Mouse (Mus musculus): ENCODE measurements at regions not wholly inside any gene's neighbourhood (a gene's known extent, or its start where the extent isn't known, plus 50 kb on each side); places are given as distances from the start of the nearest gene placed in this dataset.
A peak's percentile ranks its signal among the peaks of the same experiment; 100 is the strongest.

DNA sequence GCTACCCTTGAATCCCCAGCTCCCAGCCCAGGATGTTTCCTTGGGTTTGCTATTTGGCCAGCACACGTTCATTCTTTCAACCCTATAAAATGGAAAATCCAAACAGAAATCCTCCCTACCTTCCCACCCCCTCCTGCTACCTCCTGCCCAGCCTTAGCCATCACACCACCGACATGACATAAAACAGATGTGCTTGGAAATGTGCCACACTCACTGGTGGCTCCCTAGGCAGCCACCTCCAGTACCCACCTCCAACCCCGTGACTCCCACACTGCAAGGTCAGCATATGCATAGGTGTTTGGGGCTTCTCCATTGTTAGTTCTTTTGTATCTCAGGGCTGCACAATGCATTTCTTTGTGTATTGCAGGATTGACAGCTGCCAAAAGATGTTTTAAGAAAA is 327.2 kb downstream of the Insig2 start:
- DNase-seq (ENCODE audit: low spot score), result no peak
- Histone ChIP-seq H3K9me3 (ENCODE audit: control insufficient read depth, low read length) (no peaks in the 10 kb centered on the region), H3K9ac (ENCODE audit: low read length) (no peak overlapping the region), H3K27ac (replicated peaks) (no peak overlapping the region), H3K4me3 (ENCODE audit: low read depth, low read length) (no peak overlapping the region), H3K27me3 (ENCODE audit: control insufficient read depth, insufficient read depth, low read length) (no peaks in the 10 kb centered on the region), H3K36me3 (ENCODE audit: control insufficient read depth, insufficient read depth, low read length) (no peaks in the 10 kb centered on the region), H3K4me1 (replicated peaks; ENCODE audit: control insufficient read depth, insufficient read depth) (no peaks in the 10 kb centered on the region), H3K4me2 (replicated peaks; ENCODE audit: low read depth) (no peak overlapping the region)
- 34% methylated on average over 3 of the region's 3 CpGs for WGBS
- TF ChIP-seq CTCF (IDR thresholded peaks at IDR 0.05; ENCODE audit: low read depth) (no peak), EP300 (optimal IDR thresholded peaks at IDR 0.05) (no peak)
- no peak for ATAC-seq (ENCODE audit: low FRiP score, low TSS enrichment)

DNA sequence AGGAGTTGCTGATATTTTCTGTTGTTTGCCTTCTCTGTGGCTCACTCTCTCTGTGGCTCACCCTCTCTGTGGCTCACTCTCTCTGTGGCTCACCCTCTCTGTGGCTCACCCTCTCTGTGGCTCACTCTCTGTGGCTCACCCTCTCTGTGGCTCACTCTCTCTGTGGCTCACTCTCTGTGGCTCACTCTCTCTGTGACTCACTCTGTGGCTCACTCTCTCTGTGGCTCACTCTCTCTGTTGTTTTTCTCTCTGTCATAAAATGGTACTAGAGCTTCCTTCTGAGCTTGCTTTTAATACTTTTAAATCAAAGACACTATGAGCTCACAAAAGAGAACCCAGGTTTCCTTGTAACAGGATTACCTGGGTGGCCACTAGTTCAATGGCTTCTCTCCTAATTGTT is 320.3 kb downstream of the Insig2 start:
- H3K4me3 ChIP-seq (ENCODE audit: low read depth, low read length), result no peak overlapping the region
- H3K9me3 ChIP-seq (ENCODE audit: control insufficient read depth, low read length), result no peaks in the 10 kb centered on the region
- no peak overlapping the region for H3K4me2 ChIP-seq (replicated peaks; ENCODE audit: low read depth)
- H3K9ac ChIP-seq (ENCODE audit: low read length), result no peak overlapping the region
- H3K27ac ChIP-seq (replicated peaks), result no peak overlapping the region
- no peaks in the 10 kb centered on the region for H3K4me1 ChIP-seq (replicated peaks; ENCODE audit: control insufficient read depth, insufficient read depth)
- no peak for ATAC-seq (ENCODE audit: low FRiP score, low TSS enrichment)
- H3K36me3 ChIP-seq (ENCODE audit: control insufficient read depth, insufficient read depth, low read length), result no peaks in the 10 kb centered on the region
- DNase-seq (ENCODE audit: low spot score), result no peak
- no peaks in the 10 kb centered on the region for H3K27me3 ChIP-seq (ENCODE audit: control insufficient read depth, insufficient read depth, low read length)
- TF ChIP-seq EP300 (optimal IDR thresholded peaks at IDR 0.05) (no peak), CTCF (IDR thresholded peaks at IDR 0.05; ENCODE audit: low read depth) (no peak)

DNA sequence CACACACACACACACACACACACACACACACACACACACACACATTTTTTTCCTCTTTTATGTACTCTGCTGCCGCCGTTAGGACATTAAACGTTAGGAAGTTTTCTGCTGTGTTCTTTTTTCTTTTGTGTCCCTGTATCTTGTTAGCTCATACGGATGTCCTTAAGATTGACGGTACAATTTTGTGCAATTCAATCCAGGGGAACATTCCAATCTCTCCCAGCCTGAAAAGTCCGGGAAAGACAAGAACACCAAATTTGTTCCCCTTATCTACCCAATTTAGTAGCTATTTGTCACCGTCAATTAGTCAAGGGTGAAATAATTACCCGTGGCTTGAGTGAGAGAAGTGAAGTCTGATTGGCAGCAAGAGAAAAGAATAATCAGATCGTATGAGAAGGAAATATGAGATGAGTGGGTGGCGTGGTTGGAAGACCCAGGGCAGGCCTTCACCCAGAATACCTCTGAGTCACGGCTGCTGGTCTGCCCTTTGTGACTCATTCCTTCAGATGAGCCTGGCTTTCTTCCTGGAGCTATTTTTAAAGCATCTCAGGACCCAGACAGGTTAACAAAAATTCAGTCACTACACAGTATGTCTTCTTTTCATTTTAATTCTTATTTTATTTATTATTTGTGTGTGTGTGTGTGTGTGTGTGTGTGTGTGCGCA is 318.4 kb downstream of the Insig2 start:
- Histone ChIP-seq H3K4me3 (ENCODE audit: low read depth, low read length) (no peak overlapping the region), H3K27ac (replicated peaks) (no peak overlapping the region), H3K36me3 (ENCODE audit: control insufficient read depth, insufficient read depth, low read length) (no peaks in the 10 kb centered on the region), H3K4me2 (replicated peaks; ENCODE audit: low read depth) (no peak overlapping the region), H3K9ac (ENCODE audit: low read length) (no peak overlapping the region), H3K4me1 (replicated peaks; ENCODE audit: control insufficient read depth, insufficient read depth) (no peaks in the 10 kb centered on the region), H3K9me3 (ENCODE audit: control insufficient read depth, low read length) (no peaks in the 10 kb centered on the region), H3K27me3 (ENCODE audit: control insufficient read depth, insufficient read depth, low read length) (no peaks in the 10 kb centered on the region)
- ATAC-seq (ENCODE audit: low FRiP score, low TSS enrichment) (no peak), DNase-seq (ENCODE audit: low spot score) (no peak)
- no peak for TF ChIP-seq EP300 (optimal IDR thresholded peaks at IDR 0.05)
- peak; percentile 4; the same call in 1 of the 2 replicates for TF ChIP-seq CTCF (IDR thresholded peaks at IDR 0.05; ENCODE audit: low read depth)
- 35% methylated on average over 12 of the region's 12 CpGs for WGBS

DNA sequence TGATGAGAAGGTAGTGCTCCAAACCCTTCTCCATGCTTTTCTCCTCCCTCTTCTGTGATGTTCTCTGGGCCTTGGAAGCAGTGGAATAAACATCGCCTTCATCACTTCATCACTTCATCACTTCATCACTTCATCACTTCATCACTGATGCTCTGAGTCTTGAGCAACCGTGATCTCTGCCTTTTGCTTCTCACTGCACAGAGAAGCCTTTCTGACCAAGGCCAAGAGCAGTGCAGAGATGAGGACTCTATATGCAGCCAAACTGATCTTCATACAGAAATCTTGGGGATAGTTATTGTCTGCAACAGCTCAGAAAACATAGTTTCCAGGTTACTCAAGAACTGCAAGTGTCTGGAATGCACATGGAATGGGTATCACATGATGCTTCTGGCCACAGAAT is 303.0 kb downstream of the Insig2 start:
- H3K4me2 ChIP-seq (replicated peaks; ENCODE audit: low read depth), result no peak overlapping the region
- H3K36me3 ChIP-seq (ENCODE audit: control insufficient read depth, insufficient read depth, low read length), result no peaks in the 10 kb centered on the region
- H3K4me1 ChIP-seq (replicated peaks; ENCODE audit: control insufficient read depth, insufficient read depth), result no peaks in the 10 kb centered on the region
- no peak overlapping the region for H3K27ac ChIP-seq (replicated peaks)
- no peak for TF ChIP-seq CTCF (IDR thresholded peaks at IDR 0.05; ENCODE audit: low read depth)
- no peak for TF ChIP-seq EP300 (optimal IDR thresholded peaks at IDR 0.05)
- ATAC-seq (ENCODE audit: low FRiP score, low TSS enrichment), result no peak
- no peak for DNase-seq (ENCODE audit: low spot score)
- H3K9me3 ChIP-seq (ENCODE audit: control insufficient read depth, low read length), result no peaks in the 10 kb centered on the region
- no peak overlapping the region for H3K9ac ChIP-seq (ENCODE audit: low read length)
- 89% methylated on average over 2 of the region's 2 CpGs for WGBS
- no peaks in the 10 kb centered on the region for H3K27me3 ChIP-seq (ENCODE audit: control insufficient read depth, insufficient read depth, low read length)
- H3K4me3 ChIP-seq (ENCODE audit: low read depth, low read length), result no peak overlapping the region

DNA sequence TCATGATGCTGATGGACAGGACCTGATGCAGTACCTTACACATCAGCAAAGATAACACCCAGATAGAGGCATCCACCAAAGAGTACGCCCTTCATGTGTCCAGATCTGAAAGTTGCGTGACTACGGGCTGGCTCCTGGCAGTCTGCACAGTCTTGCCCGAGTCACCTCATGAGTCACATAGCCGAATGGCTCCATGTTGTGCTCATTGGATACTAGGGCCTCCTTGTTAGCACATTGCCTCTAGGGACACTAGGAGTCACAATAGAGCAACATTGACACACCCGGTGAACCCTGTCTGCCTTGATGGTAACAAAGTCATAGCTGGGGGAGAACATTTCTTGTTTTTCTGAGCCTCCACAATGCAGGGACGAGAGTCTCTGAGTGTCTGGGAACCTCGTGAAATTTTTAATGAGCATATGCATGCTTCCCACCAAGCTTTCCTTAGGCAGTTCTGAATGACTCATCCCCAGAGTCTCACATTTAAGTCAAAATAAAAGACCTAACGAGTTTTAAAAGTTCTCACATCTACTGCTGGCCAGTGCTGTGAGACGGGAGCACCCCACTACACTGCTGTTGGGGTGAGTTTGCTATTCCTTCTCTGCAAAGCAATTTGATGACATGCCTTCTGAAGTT is 297.5 kb downstream of the Insig2 start:
- no peak for ATAC-seq (ENCODE audit: low FRiP score, low TSS enrichment)
- no peak overlapping the region for H3K9ac ChIP-seq (ENCODE audit: low read length)
- no peak for TF ChIP-seq EP300 (optimal IDR thresholded peaks at IDR 0.05)
- TF ChIP-seq CTCF (IDR thresholded peaks at IDR 0.05; ENCODE audit: low read depth), result no peak
- H3K4me2 ChIP-seq (replicated peaks; ENCODE audit: low read depth), result no peak overlapping the region
- no peaks in the 10 kb centered on the region for H3K4me1 ChIP-seq (replicated peaks; ENCODE audit: control insufficient read depth, insufficient read depth)
- H3K27ac ChIP-seq (replicated peaks), result no peak overlapping the region
- 89% methylated on average over 10 of the region's 10 CpGs for WGBS
- H3K4me3 ChIP-seq (ENCODE audit: low read depth, low read length), result no peak overlapping the region
- no peaks in the 10 kb centered on the region for H3K9me3 ChIP-seq (ENCODE audit: control insufficient read depth, low read length)
- no peaks in the 10 kb centered on the region for H3K36me3 ChIP-seq (ENCODE audit: control insufficient read depth, insufficient read depth, low read length)
- no peaks in the 10 kb centered on the region for H3K27me3 ChIP-seq (ENCODE audit: control insufficient read depth, insufficient read depth, low read length)
- no peak for DNase-seq (ENCODE audit: low spot score)

DNA sequence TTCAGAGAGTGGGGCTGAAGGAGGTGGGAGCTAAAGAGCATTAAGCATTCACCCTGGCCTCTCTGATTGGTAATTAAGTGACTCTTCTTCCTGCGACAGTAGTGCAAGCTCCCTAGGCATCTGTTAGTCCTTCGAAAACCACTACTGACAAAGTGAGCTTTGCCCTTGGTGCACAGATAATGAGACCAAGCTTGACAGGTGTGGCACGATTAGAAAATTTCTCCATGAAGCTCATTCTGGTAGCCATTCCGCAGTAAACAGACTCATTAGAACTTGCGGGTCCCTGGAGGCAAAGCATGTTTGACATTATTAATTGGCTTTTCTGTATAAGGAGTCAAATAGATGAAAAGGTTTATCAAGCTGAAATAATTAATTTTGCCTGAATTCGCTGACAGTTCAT is 285.8 kb downstream of the Insig2 start:
- Histone ChIP-seq H3K36me3 (ENCODE audit: control insufficient read depth, insufficient read depth, low read length) (no peaks in the 10 kb centered on the region), H3K4me3 (ENCODE audit: low read depth, low read length) (no peak overlapping the region), H3K4me2 (replicated peaks; ENCODE audit: low read depth) (no peak overlapping the region), H3K27ac (replicated peaks) (no peak overlapping the region), H3K9me3 (ENCODE audit: control insufficient read depth, low read length) (no peaks in the 10 kb centered on the region), H3K27me3 (ENCODE audit: control insufficient read depth, insufficient read depth, low read length) (no peaks in the 10 kb centered on the region), H3K4me1 (replicated peaks; ENCODE audit: control insufficient read depth, insufficient read depth) (no peaks in the 10 kb centered on the region), H3K9ac (ENCODE audit: low read length) (no peak overlapping the region)
- no peak for ATAC-seq (ENCODE audit: low FRiP score, low TSS enrichment)
- TF ChIP-seq EP300 (optimal IDR thresholded peaks at IDR 0.05), result no peak
- no peak for TF ChIP-seq CTCF (IDR thresholded peaks at IDR 0.05; ENCODE audit: low read depth)
- WGBS, result 59% methylated on average over 6 of the region's 6 CpGs
- no peak for DNase-seq (ENCODE audit: low spot score)

All from stomach, postnatal 0 days (tissue).